In genomic region chr15:81943176-81943749, GRCm38 (mm10) we compare ENCODE assay signal across 1 mouse cellular context.
TF ChIP-seq lines count a peak whose summit lies in the region.

No protein-coding gene starts in this region.

TF ChIP-seq in CH12.LX, 34 proteins besides CTCF, POLR2A, EP300 and RAD21 (continued from another document):
- TF ChIP-seq ZC3H11A (IDR thresholded peaks at IDR 0.05; ENCODE audit: low read depth, low read length), result no peak
- 0 out of 2 replicates have a peak, but pooled peaks have one; percentile 37 for TF ChIP-seq MXI1 (IDR thresholded peaks at IDR 0.05; ENCODE audit: low read depth, low read length)
- TF ChIP-seq KAT2A (IDR thresholded peaks at IDR 0.05; ENCODE audit: insufficient replicate concordance, low read length), result no peak
- no peak for TF ChIP-seq MAX (IDR thresholded peaks at IDR 0.05; ENCODE audit: low read length)
- no peak for TF ChIP-seq UBTF (IDR thresholded peaks at IDR 0.05; ENCODE audit: low read depth, low read length)
- no peak for TF ChIP-seq RCOR1 (conservative IDR thresholded peaks at IDR 0.05; ENCODE audit: low read depth, low read length)
- 0 out of 2 replicates have a peak, but pooled peaks have one; percentile 22 for TF ChIP-seq TBP (conservative IDR thresholded peaks at IDR 0.05; ENCODE audit: low read depth, low read length)
- TF ChIP-seq USF1 (IDR thresholded peaks at IDR 0.05; ENCODE audit: low read depth, low read length), result no peak
- 0 out of 2 replicates have a peak, but pooled peaks have one; percentile 27 for TF ChIP-seq ETS1 (conservative IDR thresholded peaks at IDR 0.05; ENCODE audit: low read depth, low read length)
- TF ChIP-seq MYC (IDR thresholded peaks at IDR 0.05; ENCODE audit: low read depth, low read length), result no peak
- no peak for TF ChIP-seq MAZ (IDR thresholded peaks at IDR 0.05; ENCODE audit: low read depth, low read length)
- TF ChIP-seq SMC3 (IDR thresholded peaks at IDR 0.05; ENCODE audit: low read depth, low read length), result no peak
- TF ChIP-seq CHD1 (IDR thresholded peaks at IDR 0.05; ENCODE audit: low read depth, low read length), result no peak
- TF ChIP-seq NELFE (IDR thresholded peaks at IDR 0.05; ENCODE audit: low read depth, low read length), result no peak
